Mouse (Mus musculus): ENCODE results near the gene Dusp11.
A peak's percentile ranks its signal among the peaks of the same experiment; 100 is the strongest.
"Not testable (repeated sequence)": the region's sequence is repeated elsewhere in the genome, so short reads cannot be mapped to it uniquely, and the experiment has no call there.

- TF ChIP-seq CTCF (IDR thresholded peaks at IDR 0.05; ENCODE audit: low read depth): peak; percentile 77
- not testable (repeated sequence) for TF ChIP-seq EP300 (IDR thresholded peaks at IDR 0.05; ENCODE audit: low read depth)
Observed at GRCm38 (mm10) chr6:85936508-85937465, 24.7 kb downstream of the Dusp11 start.

All from liver, postnatal 0 days (tissue).